Mouse (Mus musculus) MN1 (cell line): ENCODE data around the gene Olfr125.

Source experiments
- DNase-seq: peaks from one replicate; pipeline ENCODE4 v3.0.0-alpha.2; 2016; ENCODE audit warnings: low spot score

The Olfr125 gene

GRCm38 (mm10) chr17:37832649-37833048 is at the start of gene Olfr125:
Gene Olfr125, plus strand, starts transcription at chr17:37832949.
- DNase-seq = no peak

- no peak for DNase-seq
Measured at GRCm38 (mm10) chr17:37793229-37793628, 39.5 kb upstream of the Olfr125 start, which contains the start of gene Olfr123. Gene Olfr123, plus strand, starts transcription at chr17:37793529.

- no peak for DNase-seq
Measured at GRCm38 (mm10) chr17:37799588-37799987, 33.2 kb upstream of the Olfr125 start, which contains the start of gene Olfr124. Gene Olfr124, plus strand, starts transcription at chr17:37799888.

- no peak for DNase-seq
Measured at GRCm38 (mm10) chr17:37847183-37847582, 14.4 kb downstream of the Olfr125 start, which contains the start of gene Olfr126. Gene Olfr126, plus strand, starts transcription at chr17:37847483.

GRCm38 (mm10) chr17:37863901-37864300 is 31.2 kb downstream of the Olfr125 start:
- no peak for DNase-seq

GRCm38 (mm10) chr17:37869676-37870205 is 37.0 kb downstream of the Olfr125 start:
- no peak for DNase-seq

GRCm38 (mm10) chr17:37873830-37874229 is 41.1 kb downstream of the Olfr125 start:
- DNase-seq = no peak
